Mouse (Mus musculus): ENCODE measurements at regions not wholly inside any gene's neighbourhood (a gene's known extent, or its start where the extent isn't known, plus 50 kb on each side); places are given as distances from the start of the nearest gene placed in this dataset.
"Not testable (repeated sequence)": the region's sequence is repeated elsewhere in the genome, so short reads cannot be mapped to it uniquely, and the experiment has no call there.

- Histone ChIP-seq H3K27ac (ENCODE audit: low read depth, low read length) (no peak overlapping the region), H3K9ac (ENCODE audit: low read depth, low read length) (no peak overlapping the region), H3K4me2 (ENCODE audit: low read length) (no peak overlapping the region), H3K4me3 (ENCODE audit: low read length) (no peak overlapping the region), H3K27me3 (replicated peaks; ENCODE audit: control insufficient read depth, insufficient read depth, low read length) (no peaks in the 10 kb centered on the region), H3K4me1 (ENCODE audit: control insufficient read depth, insufficient read depth, low read depth, low read length) (no peaks in the 10 kb centered on the region), H3K36me3 (ENCODE audit: control insufficient read depth, insufficient read depth, low read length) (no peaks in the 10 kb centered on the region), H3K9me3 (ENCODE audit: control insufficient read depth, low read length) (no peaks in the 10 kb centered on the region)
- WGBS, result 88% methylated on average over 2 of the region's 2 CpGs
- no peak for ATAC-seq
These were observed 213.7 kb downstream of the Macc1 start for GRCm38 (mm10) chr12:119527760-119528159.

DNA sequence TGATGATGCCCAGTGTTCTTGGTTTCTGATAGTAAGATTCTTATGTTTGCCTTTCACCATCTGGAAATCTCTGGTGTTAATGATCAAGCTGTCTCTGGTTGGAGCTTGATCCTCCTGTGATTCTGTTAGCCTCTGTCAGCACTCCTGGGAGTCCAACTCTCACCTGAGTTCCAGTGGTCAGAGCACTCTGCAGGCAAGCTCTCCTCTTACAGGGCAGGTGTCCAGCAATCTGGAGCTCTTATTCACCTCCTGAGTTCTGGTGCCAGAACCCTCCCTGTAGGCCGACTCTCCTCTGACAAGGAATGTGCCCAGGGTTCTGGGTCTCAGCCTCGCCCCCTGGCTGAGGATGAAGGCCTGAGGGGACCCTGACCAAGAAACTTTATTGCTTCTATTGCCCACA is 234.3 kb downstream of the Macc1 start:
- not testable (repeated sequence) for H3K27me3 ChIP-seq (replicated peaks; ENCODE audit: control insufficient read depth, insufficient read depth, low read length); H3K4me3 ChIP-seq (ENCODE audit: low read length); H3K27ac ChIP-seq (ENCODE audit: low read depth, low read length); H3K4me2 ChIP-seq (ENCODE audit: low read length); H3K9me3 ChIP-seq (ENCODE audit: control insufficient read depth, low read length); ATAC-seq; H3K4me1 ChIP-seq (ENCODE audit: control insufficient read depth, insufficient read depth, low read depth, low read length); H3K36me3 ChIP-seq (ENCODE audit: control insufficient read depth, insufficient read depth, low read length); H3K9ac ChIP-seq (ENCODE audit: low read depth, low read length)
- 81% methylated on average over 2 of the region's 2 CpGs for WGBS

GRCm38 (mm10) chr12:119576690-119577089 is 262.6 kb downstream of the Macc1 start:
- ATAC-seq, result peak; percentile 95

DNA sequence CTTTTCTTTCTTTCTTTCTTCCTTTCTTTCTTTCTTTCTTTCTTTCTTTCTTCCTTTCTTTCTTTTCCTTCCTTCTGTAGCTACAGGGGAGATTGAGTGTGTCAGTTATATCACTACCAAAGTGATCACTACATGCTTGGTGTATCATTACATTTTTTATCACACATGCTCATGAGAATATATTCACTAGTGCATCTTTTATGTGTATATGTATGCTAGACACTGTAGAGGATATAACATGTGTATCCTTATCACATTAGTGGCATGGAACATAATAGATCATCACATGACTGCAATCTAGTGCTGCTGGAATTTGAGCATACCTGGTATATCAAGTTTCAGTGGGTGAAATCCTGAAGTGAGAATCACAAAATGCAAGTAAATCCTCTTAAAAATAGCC is 263.2 kb downstream of the Macc1 start:
- no peaks in the 10 kb centered on the region for H3K27me3 ChIP-seq (replicated peaks; ENCODE audit: control insufficient read depth, insufficient read depth, low read length)
- ATAC-seq, result no peak
- no peak overlapping the region for H3K9ac ChIP-seq (ENCODE audit: low read depth, low read length)
- H3K4me2 ChIP-seq (ENCODE audit: low read length), result no peak overlapping the region
- no peak overlapping the region for H3K27ac ChIP-seq (ENCODE audit: low read depth, low read length)
- H3K9me3 ChIP-seq (ENCODE audit: control insufficient read depth, low read length), result 0 out of 2 replicates have a peak, but pooled peaks cover 2% of the 10 kb centered on the region
- H3K4me1 ChIP-seq (ENCODE audit: control insufficient read depth, insufficient read depth, low read depth, low read length), result no peaks in the 10 kb centered on the region
- no peaks in the 10 kb centered on the region for H3K36me3 ChIP-seq (ENCODE audit: control insufficient read depth, insufficient read depth, low read length)
- no peak overlapping the region for H3K4me3 ChIP-seq (ENCODE audit: low read length)

More at GRCm38 (mm10) chr12:119576690-119577089, 262.6 kb downstream of the Macc1 start:
- Histone ChIP-seq H3K4me2 (ENCODE audit: low read length) (no peak overlapping the region), H3K27ac (ENCODE audit: low read depth, low read length) (no peak overlapping the region), H3K9me3 (ENCODE audit: control insufficient read depth, low read length) (0 out of 2 replicates have a peak, but pooled peaks cover 7% of the 10 kb centered on the region), H3K36me3 (ENCODE audit: control insufficient read depth, insufficient read depth, low read length) (no peaks in the 10 kb centered on the region), H3K9ac (ENCODE audit: low read depth, low read length) (no peak overlapping the region), H3K4me1 (ENCODE audit: control insufficient read depth, insufficient read depth, low read depth, low read length) (no peaks in the 10 kb centered on the region), H3K4me3 (ENCODE audit: low read length) (no peak overlapping the region), H3K27me3 (replicated peaks; ENCODE audit: control insufficient read depth, insufficient read depth, low read length) (no peaks in the 10 kb centered on the region)
- WGBS, result 42% methylated on average over 3 of the region's 3 CpGs

DNA sequence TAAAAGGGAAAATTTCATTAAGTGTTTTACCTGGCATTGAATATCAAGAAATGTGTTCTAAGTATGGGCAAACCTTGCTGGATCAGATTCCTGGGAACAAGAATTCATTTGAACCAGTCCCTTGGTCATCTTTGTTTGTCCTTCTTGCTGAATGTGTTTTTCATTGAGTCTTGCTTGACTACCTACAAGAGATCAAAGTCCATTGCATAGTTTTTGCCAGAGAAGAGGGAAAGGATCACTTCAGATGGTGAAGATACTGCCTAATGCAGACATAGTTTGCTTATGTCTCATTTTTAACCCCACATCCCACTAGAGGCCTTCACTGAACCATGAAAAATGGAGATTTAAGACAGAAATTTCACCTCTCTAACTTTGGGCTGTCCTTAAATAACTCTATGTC is 287.3 kb downstream of the Macc1 start:
- Histone ChIP-seq H3K4me1 (ENCODE audit: control insufficient read depth, insufficient read depth, low read depth, low read length) (no peaks in the 10 kb centered on the region), H3K4me3 (ENCODE audit: low read length) (no peak overlapping the region), H3K36me3 (ENCODE audit: control insufficient read depth, insufficient read depth, low read length) (no peaks in the 10 kb centered on the region), H3K9me3 (ENCODE audit: control insufficient read depth, low read length) (no peaks in the 10 kb centered on the region; the same call in 1 of the 2 replicates), H3K27ac (ENCODE audit: low read depth, low read length) (no peak overlapping the region), H3K4me2 (ENCODE audit: low read length) (no peak overlapping the region), H3K27me3 (replicated peaks; ENCODE audit: control insufficient read depth, insufficient read depth, low read length) (no peaks in the 10 kb centered on the region), H3K9ac (ENCODE audit: low read depth, low read length) (no peak overlapping the region)
- no peak for ATAC-seq

DNA sequence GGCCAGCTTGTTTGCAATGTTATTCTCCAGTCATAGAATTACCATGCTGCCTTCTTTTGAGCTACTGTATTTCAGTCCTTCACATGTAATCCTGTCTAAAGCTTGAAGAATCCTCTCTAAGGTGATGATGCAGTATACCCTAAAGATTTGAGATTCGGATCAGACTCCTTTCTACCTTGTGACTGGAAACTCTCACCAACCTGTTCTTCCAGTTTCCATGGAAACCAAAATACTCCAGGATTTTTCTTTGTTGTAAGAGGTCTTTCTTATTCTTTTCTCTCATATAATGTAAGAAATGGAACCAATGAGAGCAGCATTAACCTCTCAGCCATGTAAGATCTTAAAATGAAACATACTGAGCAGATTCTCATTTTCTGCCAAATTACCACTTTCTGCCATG is 310.2 kb downstream of the Macc1 start:
- Histone ChIP-seq H3K9ac (ENCODE audit: low read depth, low read length) (no peak overlapping the region), H3K4me1 (ENCODE audit: control insufficient read depth, insufficient read depth, low read depth, low read length) (no peaks in the 10 kb centered on the region), H3K36me3 (ENCODE audit: control insufficient read depth, insufficient read depth, low read length) (no peaks in the 10 kb centered on the region), H3K27ac (ENCODE audit: low read depth, low read length) (no peak overlapping the region), H3K4me2 (ENCODE audit: low read length) (no peak overlapping the region), H3K4me3 (ENCODE audit: low read length) (no peak overlapping the region), H3K27me3 (replicated peaks; ENCODE audit: control insufficient read depth, insufficient read depth, low read length) (no peaks in the 10 kb centered on the region), H3K9me3 (ENCODE audit: control insufficient read depth, low read length) (no peaks in the 10 kb centered on the region)
- 63% methylated on average over 1 of the region's 1 CpGs for WGBS
- peak; percentile 45; the same call in 1 of the 2 replicates for ATAC-seq

- 74% methylated on average over 2 of the region's 2 CpGs for WGBS
- Histone ChIP-seq H3K27ac (ENCODE audit: low read depth, low read length) (no peak overlapping the region), H3K4me1 (ENCODE audit: control insufficient read depth, insufficient read depth, low read depth, low read length) (no peaks in the 10 kb centered on the region), H3K4me3 (ENCODE audit: low read length) (no peak overlapping the region), H3K27me3 (replicated peaks; ENCODE audit: control insufficient read depth, insufficient read depth, low read length) (no peaks in the 10 kb centered on the region), H3K4me2 (ENCODE audit: low read length) (no peak overlapping the region), H3K36me3 (ENCODE audit: control insufficient read depth, insufficient read depth, low read length) (no peaks in the 10 kb centered on the region), H3K9me3 (ENCODE audit: control insufficient read depth, low read length) (no peaks in the 10 kb centered on the region), H3K9ac (ENCODE audit: low read depth, low read length) (no peak overlapping the region)
- ATAC-seq, result no peak
These were observed 290.3 kb upstream of the Tmem196 start for GRCm38 (mm10) chr12:119655366-119655765.
